Mouse (Mus musculus) spleen, adult 2 months (tissue): ENCODE data around the gene Mill2.

Experiments used
- CTCF ChIP-seq: fragments of 200-500 bp; IDR thresholded peaks from 2 replicates; pipeline ENCODE4 v1.5.1; 2011; ENCODE audit warnings: mild to moderate bottlenecking, inconsistent platforms; ENCODE audit not compliant: insufficient read depth, insufficient read length, insufficient replicate concordance; ENCODE audit errors: extremely low read depth
- POLR2A ChIP-seq: fragments of 200-500 bp; IDR thresholded peaks from 2 replicates; pipeline ENCODE4 v1.6.1; 2011; ENCODE audit warnings: low read depth, low read length, inconsistent platforms

GRCm38 (mm10) chr7:18909797-18910196 lies 70.0 kb downstream of the Mill2 start:
- no peak for TF ChIP-seq POLR2A
- no peak for TF ChIP-seq CTCF
